Mouse (Mus musculus): Measurements from ENCODE around the gene P2rx5.

DNA sequence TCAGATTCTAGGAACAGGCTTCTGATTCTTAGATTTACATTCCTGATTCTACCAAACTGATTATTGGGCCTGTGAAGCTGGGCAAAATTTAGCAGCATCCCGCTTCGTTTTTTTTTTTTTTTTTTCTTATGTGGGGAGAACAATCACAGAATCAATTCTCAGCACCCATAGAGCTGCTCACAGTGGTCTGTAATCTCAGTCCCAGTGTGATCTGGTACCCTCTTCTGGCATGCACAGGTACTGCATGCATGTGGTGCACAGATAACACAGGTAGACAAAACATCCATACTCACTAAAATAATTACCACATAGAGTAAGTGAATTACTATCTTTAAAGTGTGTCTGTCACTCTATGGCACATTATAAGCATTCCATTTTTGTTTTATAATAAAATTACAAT is 47.4 kb downstream of the P2rx5 start:
- TF ChIP-seq CTCF (IDR thresholded peaks at IDR 0.05; ENCODE audit: extremely low read depth, insufficient read depth, low read length) (no peak), POLR2A (IDR thresholded peaks at IDR 0.05; ENCODE audit: extremely low read depth, insufficient read depth, low read length) (no peak)

All from cortical plate, adult 2 months (tissue).